Mouse (Mus musculus): Measurements from ENCODE around the gene Zzz3.

GRCm38 (mm10) chr3:152435590-152435989 is 40.3 kb downstream of the Zzz3 start:
- TF ChIP-seq POLR2A (IDR thresholded peaks at IDR 0.05; ENCODE audit: control insufficient read depth, extremely low read depth, insufficient read depth, low read length, poor library complexity) (no peak), CTCF (IDR thresholded peaks at IDR 0.05; ENCODE audit: borderline replicate concordance, control insufficient read depth, extremely low read depth, insufficient read depth, low read length, poor library complexity) (no peak)
